Mouse (Mus musculus) CH12.LX (cell line): ENCODE results near the gene Foxo1. TPM values are rescaled to one million over a fixed set of nuclear protein-coding genes. Genes with fewer than 3 reads are reported as not detected.

Source experiments
- DNase-seq: peaks from one replicate; pipeline ENCODE4 v3.0.0-alpha.2; 2013; ENCODE audit errors: extremely low read depth
- H3K27ac ChIP-seq: 2 replicates; pipeline ENCODE4 v1.5.1; 2012; ENCODE audit warnings: low read depth, mild to moderate bottlenecking, control low read depth, moderate library complexity; ENCODE audit not compliant: insufficient read depth
- H3K27me3 ChIP-seq: replicated peaks from 2 replicates; pipeline ENCODE3; 2012; ENCODE audit warnings: inconsistent platforms
- H3K36me3 ChIP-seq, 2 experiments: replicated peaks in 1 of 2; 2 replicates each; pipeline versions ENCODE3 to v1.6.1; 2012; ENCODE audit warnings: inconsistent platforms in 1 of 2, low read length in 1 of 2, mild to moderate bottlenecking in 1 of 2, mixed read lengths in 1 of 2, moderate library complexity in 1 of 2; ENCODE audit not compliant: control insufficient read depth in 1 of 2, insufficient read depth in 1 of 2
- H3K4me1 ChIP-seq, 2 experiments: 2 replicates each; pipeline ENCODE4 v1.6.1; 2012; ENCODE audit warnings: inconsistent platforms in 1 of 2, moderate library complexity in 1 of 2; ENCODE audit not compliant: insufficient read depth in 2 of 2, control insufficient read depth in 1 of 2
- H3K4me2 ChIP-seq: 2 replicates; pipeline ENCODE4 v1.6.1; 2012; ENCODE audit warnings: low read depth, mild to moderate bottlenecking, control low read depth; ENCODE audit not compliant: poor library complexity, insufficient read depth, severe bottlenecking
- H3K4me3 ChIP-seq, 3 experiments: fragments of 150-350 bp in 1 of 3; sonication (generic) in 1 of 3; replicated peaks in 1 of 3; 2 replicates each; pipeline versions ENCODE3 to v1.5.1; 2011 to 2012; ENCODE audit warnings: low read depth in 2 of 3, low read length in 2 of 3, mild to moderate bottlenecking in 2 of 3, moderate library complexity in 2 of 3, control low read depth in 1 of 3, improper control_type of control experiment in 1 of 3, inconsistent platforms in 1 of 3, mixed read lengths in 1 of 3; ENCODE audit not compliant: poor library complexity in 1 of 3
- H3K79me2 ChIP-seq: replicated peaks from 2 replicates; pipeline ENCODE4 v1.6.1; 2012; ENCODE audit warnings: mild to moderate bottlenecking, moderate library complexity; ENCODE audit not compliant: control insufficient read depth, poor library complexity, insufficient read depth, severe bottlenecking; ENCODE audit errors: extremely low read depth
- H3K9ac ChIP-seq: 2 replicates; pipeline ENCODE4 v1.6.1; 2012; ENCODE audit warnings: low read depth, mild to moderate bottlenecking, control low read depth, moderate library complexity; ENCODE audit not compliant: insufficient read depth
- H3K9me3 ChIP-seq: replicated peaks from 2 replicates; pipeline ENCODE3; 2012; ENCODE audit warnings: low read length, inconsistent platforms, mixed read lengths
- CHD2 ChIP-seq: IDR thresholded peaks from 2 replicates; pipeline ENCODE4 v1.6.1; 2011; ENCODE audit warnings: low read length, improper control_type of control experiment
- CTCF ChIP-seq, 2 experiments: IDR thresholded peaks in 1 of 2; conservative IDR thresholded peaks in 1 of 2; 2 replicates each; pipeline ENCODE4 v1.5.1; 2011 to 2012; ENCODE audit warnings: low read depth in 2 of 2, low read length in 2 of 2, improper control_type of control experiment in 1 of 2, inconsistent platforms in 1 of 2, mild to moderate bottlenecking in 1 of 2, moderate library complexity in 1 of 2
- HCFC1 ChIP-seq: IDR thresholded peaks from 2 replicates; pipeline ENCODE4 v1.6.1; 2012; ENCODE audit warnings: low read depth, mild to moderate bottlenecking, inconsistent platforms, low read length, improper control_type of control experiment
- IRF4 ChIP-seq: IDR thresholded peaks from 2 replicates; pipeline ENCODE4 v1.6.1; 2014; ENCODE audit warnings: low read depth, mild to moderate bottlenecking, inconsistent platforms, low read length, improper control_type of control experiment
- MAFK ChIP-seq: IDR thresholded peaks from 2 replicates; pipeline ENCODE4 v1.6.1; 2011; ENCODE audit warnings: low read length, improper control_type of control experiment; ENCODE audit not compliant: insufficient replicate concordance
- MAZ ChIP-seq: IDR thresholded peaks from 2 replicates; pipeline ENCODE4 v1.6.1; 2012; ENCODE audit warnings: low read depth, mild to moderate bottlenecking, inconsistent platforms, low read length, improper control_type of control experiment, moderate library complexity
- MXI1 ChIP-seq: IDR thresholded peaks from 2 replicates; pipeline ENCODE4 v1.6.1; 2011; ENCODE audit warnings: mild to moderate bottlenecking, low read depth, low read length, improper control_type of control experiment
- NELFE ChIP-seq: IDR thresholded peaks from 2 replicates; pipeline ENCODE4 v1.6.1; 2011; ENCODE audit warnings: low read depth, low read length, improper control_type of control experiment
- NRF1 ChIP-seq: IDR thresholded peaks from 2 replicates; pipeline ENCODE4 v1.6.1; 2014; ENCODE audit warnings: low read depth, mild to moderate bottlenecking, inconsistent platforms, low read length, improper control_type of control experiment, moderate library complexity
- POLR2AphosphoS2 ChIP-seq: IDR thresholded peaks from 2 replicates; pipeline ENCODE4 v1.6.1; 2011; ENCODE audit warnings: low read depth, low read length, improper control_type of control experiment
- RAD21 ChIP-seq: IDR thresholded peaks from 2 replicates; pipeline ENCODE4 v1.6.1; 2011; ENCODE audit warnings: low read depth, mild to moderate bottlenecking, low read length, improper control_type of control experiment, moderate library complexity
- RCOR1 ChIP-seq: conservative IDR thresholded peaks from 2 replicates; pipeline ENCODE4 v1.6.1; 2012; ENCODE audit warnings: low read depth, mild to moderate bottlenecking, inconsistent platforms, low read length, improper control_type of control experiment
- SIN3A ChIP-seq: IDR thresholded peaks from 2 replicates; pipeline ENCODE4 v1.6.1; 2012; ENCODE audit warnings: low read length, improper control_type of control experiment, inconsistent platforms
- SMC3 ChIP-seq: IDR thresholded peaks from 2 replicates; pipeline ENCODE4 v1.6.1; 2011; ENCODE audit warnings: low read depth, low read length, improper control_type of control experiment
- TBP ChIP-seq: conservative IDR thresholded peaks from 2 replicates; pipeline ENCODE4 v1.6.1; 2011; ENCODE audit warnings: low read depth, low read length, improper control_type of control experiment
- TCF12 ChIP-seq: IDR thresholded peaks from 2 replicates; pipeline ENCODE4 v1.6.1; 2014; ENCODE audit warnings: low read depth, mild to moderate bottlenecking, inconsistent platforms, low read length, improper control_type of control experiment
- UBTF ChIP-seq: IDR thresholded peaks from 2 replicates; pipeline ENCODE4 v1.6.1; 2012; ENCODE audit warnings: low read depth, mild to moderate bottlenecking, inconsistent platforms, low read length, improper control_type of control experiment, moderate library complexity
- USF1 ChIP-seq: IDR thresholded peaks from 2 replicates; pipeline ENCODE4 v1.6.1; 2014; ENCODE audit warnings: low read depth, mild to moderate bottlenecking, inconsistent platforms, low read length, improper control_type of control experiment
- ZC3H11A ChIP-seq: IDR thresholded peaks from 2 replicates; pipeline ENCODE4 v1.6.1; 2012; ENCODE audit warnings: low read depth, mild to moderate bottlenecking, inconsistent platforms, low read length, improper control_type of control experiment
- ZKSCAN1 ChIP-seq: IDR thresholded peaks from 2 replicates; pipeline ENCODE4 v1.6.1; 2012; ENCODE audit warnings: low read depth, inconsistent platforms, low read length, improper control_type of control experiment, borderline replicate concordance
- ZMIZ1 ChIP-seq: IDR thresholded peaks from 2 replicates; pipeline ENCODE4 v1.6.1; 2012; ENCODE audit warnings: low read depth, mild to moderate bottlenecking, inconsistent platforms, low read length, improper control_type of control experiment
- dilution Hi-C: fragments of 300-500 bp; cut with MboI; formaldehyde crosslinking; loops from 2 replicates; pipeline ENCODE4 v1.14.3; 2020; ENCODE audit warnings: low sequenced_read_pairs; ENCODE audit not compliant: extremely low pct_unique_long_range_greater_than_20kb, extremely low pct_ligation_motif_present
- in situ Hi-C: fragments of 300-500 bp; cut with MboI; formaldehyde crosslinking; loops from 3 replicates; pipeline ENCODE4 v1.14.3; 2019; ENCODE audit warnings: low sequenced_read_pairs, low pct_ligation_motif_present, low pct_unique_long_range_greater_than_20kb, mixed read lengths
- polyA plus RNA-seq: library from polyadenylated mRNA; unstranded; fragments of >175 nt; gene quantifications from 2 replicates; pipeline ENCODE4 v1.2.1, GENCODE M21; 2012; ENCODE audit warnings: low read depth; ENCODE audit not compliant: insufficient read length
- total RNA-seq, 2 experiments: library from RNA; depleted of rRNA; stranded (reverse); fragments of 300-350 nt in 1 of 2; fragments of >200 nt in 1 of 2; gene quantifications; 2 replicates each; pipeline ENCODE4 v1.2.3; 2012 to 2014

Foxo1 gene
- total and polyA plus RNA-seq, 3 experiments = 0.79 to 6.9 (median 1.2) TPM

DNA sequence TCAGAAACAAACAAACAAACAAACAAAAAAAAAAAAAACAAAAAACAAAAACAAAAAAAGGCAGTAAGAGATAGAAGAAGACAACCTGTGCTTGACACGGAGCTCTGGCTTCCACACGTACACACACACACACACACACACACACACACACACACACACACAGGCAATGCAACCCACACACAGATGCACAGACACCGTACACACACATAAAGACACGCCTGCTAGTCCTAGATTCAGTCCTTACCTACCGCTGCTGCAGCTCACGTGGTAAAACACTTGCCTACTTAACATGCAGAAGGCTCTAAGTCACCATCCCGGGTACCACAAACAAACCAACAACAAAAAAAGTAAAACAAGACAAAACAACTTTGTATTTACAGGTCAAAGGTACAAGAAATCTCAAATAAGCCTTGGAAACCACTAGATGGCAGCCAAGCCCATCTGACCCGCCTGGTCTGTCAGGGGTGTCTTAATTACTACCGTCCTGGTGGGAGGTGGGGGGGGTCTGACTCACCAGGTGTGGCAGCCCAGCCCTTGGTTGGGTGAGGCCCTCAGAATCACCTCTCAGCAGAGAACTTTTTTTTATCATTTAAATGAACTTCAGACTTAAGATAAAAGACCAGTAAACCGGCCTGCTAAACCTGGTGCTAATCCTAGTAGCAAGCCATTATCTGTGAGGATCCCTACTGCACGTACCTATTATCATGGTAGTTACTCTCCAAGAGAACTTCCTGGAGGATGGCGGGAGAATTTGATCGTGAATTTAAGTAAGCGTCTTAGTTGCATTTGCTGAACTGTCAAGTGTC lies 14.3 kb upstream of the Foxo1 start:
- in situ Hi-C loops (loop anchor here (10.0 to 25.0 kb wide), 3 partner anchors 508 to 1208 kb away; partner anchors contain the start of genes Nhlrc3 and Proser1), dilution Hi-C loops (no loop called here)

DNA sequence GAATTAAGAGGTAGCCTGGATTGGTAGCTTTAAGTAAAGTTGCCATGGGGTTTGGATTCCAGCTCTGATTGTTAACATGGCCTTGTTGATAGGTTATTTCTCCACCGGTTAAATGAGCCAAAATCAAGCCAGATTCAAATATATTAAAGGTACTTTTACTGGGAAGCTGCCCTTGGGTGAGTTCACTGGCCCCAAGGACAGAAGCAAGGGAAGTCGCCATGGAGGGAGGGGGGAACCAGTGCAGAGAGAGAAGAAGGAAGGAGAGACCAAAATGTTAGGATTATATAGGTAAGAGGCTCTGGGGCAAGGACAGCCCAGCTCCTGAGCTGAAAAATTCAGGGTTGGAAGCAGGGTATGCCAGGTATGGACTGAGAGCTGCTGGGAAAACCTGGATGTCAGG lies 13.6 kb upstream of the Foxo1 start:
- Histone ChIP-seq H3K4me3 (no peak overlapping the region), H3K9ac (no peak overlapping the region), H3K9me3 (no peaks in the 10 kb centered on the region), H3K79me2 (no peaks in the 10 kb centered on the region), H3K4me2 (no peak overlapping the region)
- in situ Hi-C loops = loop anchor here (10.0 to 25.0 kb wide), 3 partner anchors 508 to 1208 kb away; partner anchors contain the start of genes Nhlrc3 and Proser1
- no peak for TF ChIP-seq CHD2
- TF ChIP-seq ZMIZ1 = no peak
- TF ChIP-seq TCF12 = no peak
- no peak for TF ChIP-seq MXI1
- no peak for TF ChIP-seq MAFK
- no peak for TF ChIP-seq RCOR1
- no peak for TF ChIP-seq ZKSCAN1
- TF ChIP-seq TBP = no peak
- TF ChIP-seq NRF1 = no peak
- TF ChIP-seq, all 38 proteins: peak for 0
- Histone ChIP-seq H3K27ac (no peak overlapping the region), H3K27me3 (no peaks in the 10 kb centered on the region), H3K4me1 (peaks cover 3 to 14% of the 10 kb centered on the region in 2 experiments; a peak in 3 of 4 replicates), H3K36me3 (no peaks in the 10 kb centered on the region)
- dilution Hi-C loops = no loop called here
- no peak for DNase-seq

More for the DNA sequence above, 14.3 kb upstream of the Foxo1 start:
- H3K9me3 ChIP-seq = no peaks in the 10 kb centered on the region
- no peak overlapping the region for H3K27ac ChIP-seq
- H3K4me2 ChIP-seq = no peak overlapping the region
- H3K79me2 ChIP-seq = no peaks in the 10 kb centered on the region
- H3K27me3 ChIP-seq = no peaks in the 10 kb centered on the region
- no peak overlapping the region for H3K4me3 ChIP-seq
- DNase-seq = peak; percentile 29
- peaks cover 3 to 14% of the 10 kb centered on the region in 2 experiments; a peak in 3 of 4 replicates for H3K4me1 ChIP-seq
- no peaks in the 10 kb centered on the region for H3K36me3 ChIP-seq
- no peak for TF ChIP-seq RCOR1
- no peak for TF ChIP-seq NELFE
- peak; percentile 81 for TF ChIP-seq RAD21
- no peak for TF ChIP-seq SIN3A
- no peak for TF ChIP-seq USF1
- peak; percentile 56 for TF ChIP-seq SMC3
- no peak for TF ChIP-seq MAZ
- no peak for TF ChIP-seq POLR2AphosphoS2
- TF ChIP-seq ZKSCAN1 = no peak
- peak in 1 of 2 experiments; percentile 79; a peak in 3 of 4 replicates for TF ChIP-seq CTCF (conservative IDR thresholded peaks at IDR 0.05 in 1 of 2, IDR thresholded peaks at IDR 0.05 in 1 of 2; ENCODE audit: low read depth in 2 of 2, low read length in 2 of 2)
- TF ChIP-seq HCFC1 = no peak
- peak; percentile 48; the same call in 1 of the 2 replicates for TF ChIP-seq IRF4
- TF ChIP-seq UBTF = no peak
- TF ChIP-seq ZC3H11A = 0 out of 2 replicates have a peak, but pooled peaks have one; percentile 3
- TF ChIP-seq MXI1 = no peak
- TF ChIP-seq, all 38 proteins: peak for 5
- no peak overlapping the region for H3K9ac ChIP-seq
